Mouse (Mus musculus): ENCODE results near the gene Matn3. TPM values are rescaled to one million over a fixed set of nuclear protein-coding genes. Genes with fewer than 3 reads are reported as not detected.

Matn3 gene
- polyA plus RNA-seq, 1 experiment from 2014 or later: 4.7 TPM

DNA sequence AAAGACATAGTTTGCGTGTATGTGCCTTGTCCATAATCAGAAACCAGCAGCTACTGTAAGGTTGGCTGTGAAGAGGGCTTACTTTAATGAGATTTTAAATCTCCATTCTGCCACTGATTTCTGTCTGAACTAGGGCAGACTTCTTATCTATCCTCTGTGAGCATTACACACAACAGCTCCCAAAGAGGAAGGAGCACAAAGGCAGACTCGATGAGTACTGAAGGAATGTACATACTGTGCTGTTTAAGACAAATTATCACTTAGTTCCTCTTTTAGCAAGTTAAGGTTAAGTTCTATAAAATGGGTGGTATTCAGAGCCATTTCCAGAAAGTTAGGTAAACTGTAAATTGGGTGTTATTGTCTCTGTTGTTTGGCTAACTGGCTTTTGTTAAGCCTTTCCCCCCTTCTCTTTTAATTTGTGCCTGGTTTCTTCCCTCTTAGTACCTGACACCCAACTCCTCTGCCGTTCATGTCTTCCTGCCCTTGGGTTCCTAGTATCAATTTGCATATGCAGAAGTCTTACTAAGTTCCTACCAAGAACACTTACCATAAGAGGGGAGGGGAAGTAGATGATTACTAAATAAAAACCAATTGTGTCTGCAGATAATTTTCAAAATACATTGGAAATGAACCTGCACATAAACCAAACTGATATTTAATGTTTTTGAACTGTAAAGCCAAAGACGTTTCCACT lies 5.9 kb upstream of the Matn3 start:
- H3K27me3 ChIP-seq (ENCODE audit: low read depth, poor library complexity, severe bottlenecking): peaks cover 14% of the 10 kb centered on the region; the same call in 1 of the 2 replicates

DNA sequence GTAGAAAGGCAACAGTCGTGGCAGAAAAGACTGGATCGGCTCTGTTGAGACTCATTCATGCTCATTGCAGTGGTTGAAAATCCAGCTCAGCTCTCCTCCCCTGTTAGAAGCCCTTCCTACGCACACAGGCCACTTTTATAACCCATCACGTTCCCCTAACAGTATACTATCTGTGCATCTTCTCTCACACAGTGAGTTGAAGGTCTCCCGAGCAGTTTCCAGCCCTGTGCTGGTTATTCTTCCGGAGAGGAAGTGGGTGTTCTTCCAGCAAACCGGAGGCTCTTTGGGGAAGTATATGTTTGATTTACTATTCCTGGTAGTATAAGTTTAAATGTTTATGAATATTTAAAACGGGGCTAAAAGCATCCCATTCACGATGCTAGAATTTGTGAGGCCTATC lies 566 bp upstream of the Matn3 start:
- Histone ChIP-seq H3K36me3 (no peaks in the 10 kb centered on the region), H3K4me1 (peaks cover 15% of the 10 kb centered on the region), H3K9me3 (replicated peaks) (no peaks in the 10 kb centered on the region), H3K4me3 (peak overlapping the region; percentile 64), H3K27ac (replicated peaks) (peak overlapping the region; percentile 68), H3K27me3 (ENCODE audit: low read depth, poor library complexity, severe bottlenecking) (peaks cover 47% of the 10 kb centered on the region)
- DNase-seq (ENCODE audit: low spot score): no peak
- 72% methylated on average over 9 of the region's 9 CpGs for WGBS

More for the DNA sequence above, 5.9 kb upstream of the Matn3 start:
- 72% methylated on average over 4 of the region's 4 CpGs for WGBS
- Histone ChIP-seq H3K4me1 (no peaks in the 10 kb centered on the region), H3K27ac (replicated peaks) (no peak overlapping the region), H3K4me3 (no peak overlapping the region), H3K9me3 (replicated peaks) (no peaks in the 10 kb centered on the region), H3K36me3 (peaks cover 28% of the 10 kb centered on the region)
- DNase-seq (ENCODE audit: low spot score): no peak

DNA sequence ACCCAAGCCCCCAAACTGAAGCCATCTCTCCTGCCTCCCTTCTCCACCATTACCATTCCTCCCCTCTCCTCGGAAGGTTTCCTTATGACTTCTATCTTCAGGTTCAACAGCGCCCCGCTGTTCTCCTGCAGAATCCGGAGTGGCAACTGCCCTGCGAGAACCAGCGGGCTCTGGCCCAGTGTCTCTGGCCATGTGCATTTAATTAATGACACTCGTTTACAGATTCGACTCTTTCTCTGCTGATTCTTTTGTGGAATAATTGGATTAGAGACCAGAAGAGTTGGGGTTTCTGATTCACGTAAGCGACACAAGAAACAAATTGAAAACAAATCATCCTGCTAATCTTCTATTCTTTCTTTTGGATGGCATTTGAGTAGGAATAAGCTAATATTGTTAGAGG lies 5.4 kb downstream of the Matn3 start:
- 58% methylated on average over 10 of the region's 10 CpGs for WGBS
- no peak for DNase-seq (ENCODE audit: low spot score)
- H3K27ac ChIP-seq (replicated peaks): no peak overlapping the region

DNA sequence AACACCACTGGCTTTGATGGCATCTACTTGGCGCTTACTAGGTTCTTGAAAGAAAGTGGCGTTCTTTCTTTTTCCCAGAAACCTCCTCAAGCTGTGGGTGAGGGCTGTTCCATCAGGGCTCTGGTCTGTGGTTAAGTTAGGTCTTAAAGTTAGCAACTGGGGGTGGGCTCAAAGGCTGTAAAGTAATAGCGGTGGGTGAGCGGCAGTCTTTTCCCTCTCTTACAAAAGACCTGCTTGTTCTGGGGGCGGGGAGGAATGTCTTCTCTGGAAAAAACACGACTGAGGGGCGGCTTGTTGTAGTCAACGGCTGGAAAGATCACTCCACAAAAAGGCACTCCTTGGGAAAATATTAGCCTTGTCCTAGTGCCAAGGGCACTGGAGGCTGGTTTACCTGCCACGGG lies 6.4 kb downstream of the Matn3 start:
- Histone ChIP-seq H3K27ac (replicated peaks) (no peak overlapping the region), H3K27me3 (ENCODE audit: low read depth, poor library complexity, severe bottlenecking) (peaks cover 12% of the 10 kb centered on the region), H3K4me3 (no peak overlapping the region), H3K4me1 (no peaks in the 10 kb centered on the region), H3K36me3 (no peaks in the 10 kb centered on the region), H3K9me3 (replicated peaks) (no peaks in the 10 kb centered on the region)
- no peak for DNase-seq (ENCODE audit: low spot score)
- WGBS: 62% methylated on average over 9 of the region's 9 CpGs

More for the DNA sequence above, 5.4 kb downstream of the Matn3 start:
- Histone ChIP-seq H3K36me3 (no peaks in the 10 kb centered on the region), H3K4me1 (peaks cover 5% of the 10 kb centered on the region), H3K4me3 (no peak overlapping the region), H3K27me3 (ENCODE audit: low read depth, poor library complexity, severe bottlenecking) (peaks cover 22% of the 10 kb centered on the region), H3K9me3 (replicated peaks) (no peaks in the 10 kb centered on the region)

DNA sequence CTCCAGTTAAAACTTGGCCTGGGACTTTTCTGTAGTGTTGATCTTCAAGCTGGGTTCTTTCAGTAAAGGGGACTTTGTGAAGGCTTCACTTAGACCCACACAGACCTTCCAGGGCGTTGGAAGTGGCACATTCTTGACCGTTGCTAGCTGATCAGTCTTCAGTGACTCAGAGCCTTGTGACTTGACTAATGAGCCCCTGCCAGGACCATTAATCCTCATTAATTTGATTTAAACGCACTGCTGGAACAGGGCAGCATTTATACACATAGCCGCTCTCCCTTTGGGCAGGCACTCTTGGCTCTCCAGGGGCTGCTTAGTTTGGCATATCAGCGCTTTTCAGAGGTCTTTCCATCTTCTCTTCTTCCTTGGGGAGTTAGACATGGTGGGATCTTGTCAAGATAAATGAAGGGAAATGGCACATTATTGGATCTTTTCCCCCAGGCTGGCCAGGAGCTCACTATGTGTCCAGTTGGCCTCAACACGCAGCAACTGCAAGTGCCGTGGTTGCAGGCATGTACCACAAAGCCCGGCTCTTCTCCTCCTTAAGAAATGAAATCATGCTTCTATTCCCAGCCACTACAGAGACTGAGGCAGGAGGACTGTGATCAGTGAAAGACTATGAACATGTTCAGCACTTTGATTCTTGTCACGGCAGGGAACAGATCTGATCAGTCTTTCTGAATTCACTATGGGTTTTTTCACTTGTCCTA lies 14.0 kb downstream of the Matn3 start:
- no peak for DNase-seq (ENCODE audit: low spot score)
- no peaks in the 10 kb centered on the region for H3K27me3 ChIP-seq (ENCODE audit: low read depth, poor library complexity, severe bottlenecking)
- no peaks in the 10 kb centered on the region for H3K9me3 ChIP-seq (replicated peaks)
- H3K4me1 ChIP-seq: no peaks in the 10 kb centered on the region
- H3K36me3 ChIP-seq: no peaks in the 10 kb centered on the region
- no peak overlapping the region for H3K27ac ChIP-seq (replicated peaks)
- H3K4me3 ChIP-seq: no peak overlapping the region
- 78% methylated on average over 9 of the region's 9 CpGs for WGBS

DNA sequence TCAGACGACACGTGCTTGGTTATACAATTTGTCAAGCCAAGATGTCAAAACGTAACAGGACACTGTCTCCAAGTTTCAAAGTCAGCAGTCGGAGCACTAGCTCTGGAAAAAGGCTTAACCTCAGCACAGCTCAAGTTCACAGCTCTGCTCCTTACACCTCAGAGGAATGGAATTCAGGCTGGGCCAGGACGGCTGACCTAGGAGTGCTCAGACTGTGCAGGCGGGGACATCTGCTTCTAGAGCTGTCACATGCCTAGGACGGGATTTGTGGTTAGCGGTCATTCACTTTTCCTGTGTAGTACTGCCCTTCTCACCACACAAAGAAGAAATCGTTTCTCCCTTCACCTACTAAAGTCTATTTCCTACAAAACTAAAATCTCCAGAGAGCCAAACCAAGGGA lies 22.1 kb downstream of the Matn3 start:
- no peaks in the 10 kb centered on the region for H3K9me3 ChIP-seq (replicated peaks)
- H3K27ac ChIP-seq (replicated peaks): no peak overlapping the region
- peaks cover 16% of the 10 kb centered on the region for H3K4me1 ChIP-seq
- no peak overlapping the region for H3K4me3 ChIP-seq
- H3K27me3 ChIP-seq (ENCODE audit: low read depth, poor library complexity, severe bottlenecking): peaks cover 7% of the 10 kb centered on the region; the same call in 1 of the 2 replicates
- H3K36me3 ChIP-seq: no peaks in the 10 kb centered on the region
- WGBS: 55% methylated on average over 9 of the region's 9 CpGs
- DNase-seq (ENCODE audit: low spot score): peak; percentile 34

DNA sequence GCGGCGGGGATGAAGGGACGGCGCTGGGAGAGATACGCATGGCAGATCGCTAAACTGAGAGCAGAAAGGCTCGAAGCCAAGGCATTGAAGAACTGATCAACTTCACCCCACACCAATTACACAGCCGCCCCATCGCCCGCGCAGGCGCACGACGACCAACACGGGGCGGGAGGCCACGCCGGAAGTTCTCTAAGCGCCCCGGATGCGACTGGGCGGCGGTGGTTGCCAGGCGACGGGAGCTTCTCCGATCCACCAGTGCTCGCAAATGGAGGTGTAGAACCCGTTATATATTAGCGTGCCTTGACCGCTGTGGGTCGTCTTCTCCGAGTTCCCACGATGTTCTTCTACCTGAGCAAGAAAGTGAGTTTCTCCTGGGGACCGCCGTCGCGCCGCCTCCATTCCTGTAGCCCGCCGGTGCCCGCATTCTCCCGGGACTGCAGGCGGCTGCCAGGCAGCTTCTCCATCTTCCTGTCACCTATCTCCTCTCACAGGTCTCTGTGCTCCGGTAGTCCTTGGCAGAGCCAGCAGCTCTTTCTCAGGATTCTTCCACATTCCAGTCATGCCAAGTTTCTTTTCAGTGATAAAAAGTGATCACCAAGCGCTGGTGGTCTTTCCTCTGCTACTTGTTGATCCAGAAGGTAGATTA lies 26.2 kb downstream of the Matn3 start, which contains the start of gene Wdr35:
Wdr35 (plus strand) TSS at position 73 of the 646 bp plus-strand sequence.
- peak; percentile 91 for DNase-seq (ENCODE audit: low spot score)
- Histone ChIP-seq H3K36me3 (peaks cover 14% of the 10 kb centered on the region), H3K4me3 (peak within 1 kb of the TSS; percentile 67), H3K4me1 (peaks cover 17% of the 10 kb centered on the region), H3K9me3 (replicated peaks) (no peaks in the 10 kb centered on the region), H3K27ac (replicated peaks) (peak within 1 kb of the TSS; percentile 88), H3K27me3 (ENCODE audit: low read depth, poor library complexity, severe bottlenecking) (peaks cover 7% of the 10 kb centered on the region; the same call in 1 of the 2 replicates)
- WGBS: under 1% methylated on average over 45 of the region's 45 CpGs

DNA sequence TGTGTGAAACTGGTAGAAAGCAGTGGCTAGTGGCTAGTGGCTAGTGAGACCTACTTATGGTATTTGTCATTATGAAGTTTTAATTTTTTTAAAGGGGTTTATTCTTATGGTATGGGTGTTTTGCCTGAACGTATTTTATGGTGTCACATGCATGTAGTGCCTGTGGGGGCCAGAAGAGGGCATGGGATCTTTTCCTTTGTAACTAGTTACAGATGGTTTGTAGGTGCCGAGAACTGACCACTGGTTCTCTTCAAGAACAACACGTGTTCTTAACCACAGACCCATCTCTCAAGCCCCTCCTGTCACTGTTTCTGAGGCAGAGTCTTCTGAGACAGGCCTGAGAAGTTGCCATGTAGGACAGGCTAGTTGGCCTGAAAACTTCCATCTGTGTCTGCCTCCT lies 27.3 kb downstream of the Matn3 start:
- Histone ChIP-seq H3K36me3 (peaks cover 25% of the 10 kb centered on the region), H3K27ac (replicated peaks) (no peak overlapping the region), H3K4me1 (peaks cover 17% of the 10 kb centered on the region), H3K27me3 (ENCODE audit: low read depth, poor library complexity, severe bottlenecking) (peaks cover 7% of the 10 kb centered on the region; the same call in 1 of the 2 replicates), H3K9me3 (replicated peaks) (no peaks in the 10 kb centered on the region), H3K4me3 (peak overlapping the region; percentile 67; the same call in 1 of the 2 replicates)
- WGBS: 92% methylated on average over 3 of the region's 3 CpGs
- no peak for DNase-seq (ENCODE audit: low spot score)

DNA sequence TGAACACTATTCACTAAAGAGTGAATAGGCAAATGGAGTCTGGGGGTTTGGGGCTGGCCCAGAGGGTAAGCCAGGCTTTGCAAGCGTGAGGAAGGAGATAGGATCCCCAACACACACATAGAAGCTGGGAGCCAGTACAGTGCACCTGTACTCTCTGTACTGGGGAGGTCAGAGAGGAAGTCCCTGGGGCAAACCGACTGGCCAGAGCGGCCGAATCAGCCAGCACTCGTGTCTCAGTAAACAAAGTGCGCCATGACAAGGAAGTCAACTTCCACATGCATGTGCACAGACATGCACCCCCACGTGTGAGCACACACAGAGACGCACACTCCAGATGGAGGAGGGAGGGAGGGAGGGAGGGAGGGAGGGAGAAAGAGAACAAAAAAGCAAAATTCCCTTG lies 45.5 kb downstream of the Matn3 start:
- no peak for DNase-seq (ENCODE audit: low spot score)
- 83% methylated on average over 8 of the region's 8 CpGs for WGBS
- no peaks in the 10 kb centered on the region for H3K4me1 ChIP-seq
- H3K9me3 ChIP-seq (replicated peaks): no peaks in the 10 kb centered on the region
- 0 out of 2 replicates have a peak overlapping the region, but pooled peaks have one; percentile 17 for H3K27ac ChIP-seq (replicated peaks)
- no peak overlapping the region for H3K4me3 ChIP-seq
- no peaks in the 10 kb centered on the region for H3K27me3 ChIP-seq (ENCODE audit: low read depth, poor library complexity, severe bottlenecking)
- H3K36me3 ChIP-seq: peaks cover 24% of the 10 kb centered on the region

DNA sequence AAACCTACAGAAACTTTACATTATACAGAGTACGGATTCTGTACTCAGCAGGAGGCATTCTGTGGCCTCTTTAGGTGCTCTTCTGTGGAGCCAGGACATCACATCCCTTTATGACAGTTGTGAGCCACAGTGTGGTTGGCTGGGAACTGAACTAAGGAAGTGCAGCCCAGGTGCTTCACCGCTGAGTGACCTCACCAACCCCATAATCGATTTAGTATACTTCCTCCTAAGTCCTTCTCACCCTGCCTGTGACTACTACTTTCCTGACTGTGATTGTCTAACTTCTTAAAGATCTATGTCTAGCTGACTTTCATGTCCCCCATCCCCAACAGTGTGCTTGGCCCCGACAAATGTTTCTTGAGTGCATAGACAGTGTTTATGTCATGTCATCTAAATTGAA lies 50.6 kb downstream of the Matn3 start:
- Histone ChIP-seq H3K27ac (replicated peaks) (no peak overlapping the region), H3K27me3 (ENCODE audit: low read depth, poor library complexity, severe bottlenecking) (no peaks in the 10 kb centered on the region), H3K36me3 (peaks cover 25% of the 10 kb centered on the region), H3K9me3 (replicated peaks) (no peaks in the 10 kb centered on the region), H3K4me1 (no peaks in the 10 kb centered on the region), H3K4me3 (no peak overlapping the region)
- 97% methylated on average over 4 of the region's 4 CpGs for WGBS
- DNase-seq (ENCODE audit: low spot score): no peak

DNA sequence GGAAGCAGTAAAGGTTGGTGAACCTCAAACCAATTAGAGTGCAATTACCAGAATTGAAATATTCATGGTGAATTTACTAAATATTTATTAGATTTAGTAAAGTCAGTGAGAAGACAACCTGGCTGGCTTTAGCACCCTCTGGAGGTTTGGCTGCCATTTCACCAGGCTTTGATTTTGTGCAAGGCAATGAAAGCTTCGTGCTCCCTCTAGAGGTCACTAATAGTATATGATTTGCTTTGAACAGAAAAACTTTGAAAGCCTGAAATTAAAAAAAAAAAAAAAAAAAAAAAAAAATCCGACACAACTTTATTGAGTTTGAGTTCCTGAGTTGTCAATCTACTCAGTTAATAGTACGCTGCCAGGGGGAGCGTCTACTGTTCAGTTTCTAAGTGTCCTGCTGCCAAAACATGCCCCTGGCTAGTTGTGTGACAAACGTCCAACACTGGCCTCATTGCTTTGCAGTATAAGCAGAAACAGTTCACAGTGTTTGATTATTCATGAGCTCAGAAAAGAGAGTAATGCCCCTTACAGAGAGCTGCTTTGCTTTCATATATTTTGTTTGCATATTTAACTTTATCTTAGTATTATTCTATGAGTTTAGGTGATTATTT lies 54.4 kb downstream of the Matn3 start:
- 24% methylated on average over 5 of the region's 5 CpGs for WGBS
- no peak overlapping the region for H3K27ac ChIP-seq (replicated peaks)
- no peak overlapping the region for H3K4me3 ChIP-seq
- H3K4me1 ChIP-seq: no peaks in the 10 kb centered on the region
- H3K36me3 ChIP-seq: peaks cover 16% of the 10 kb centered on the region
- DNase-seq (ENCODE audit: low spot score): peak; percentile 42
- H3K9me3 ChIP-seq (replicated peaks): no peaks in the 10 kb centered on the region
- no peaks in the 10 kb centered on the region for H3K27me3 ChIP-seq (ENCODE audit: low read depth, poor library complexity, severe bottlenecking)

DNA sequence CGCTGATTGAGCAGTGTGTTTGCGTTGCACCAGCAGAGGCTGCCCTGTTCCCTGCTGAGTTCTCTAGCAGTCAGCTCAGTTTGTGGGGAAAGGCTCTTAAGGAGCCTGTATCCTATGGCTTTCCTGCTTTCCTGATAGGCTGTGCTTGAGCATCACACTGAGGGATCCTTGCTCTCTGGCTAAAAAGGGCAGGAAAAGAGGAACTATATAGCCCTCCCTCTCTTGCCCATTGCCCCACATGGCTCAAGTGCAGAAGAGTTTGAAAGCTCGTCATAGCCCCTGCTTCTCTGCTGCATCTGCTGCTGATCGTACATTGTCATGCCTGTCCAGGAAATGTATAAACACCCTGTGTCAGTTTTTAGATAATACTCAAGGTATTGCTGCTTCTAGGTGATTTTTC lies 59.4 kb downstream of the Matn3 start:
- Histone ChIP-seq H3K27ac (replicated peaks) (no peak overlapping the region), H3K27me3 (ENCODE audit: low read depth, poor library complexity, severe bottlenecking) (no peaks in the 10 kb centered on the region), H3K4me1 (no peaks in the 10 kb centered on the region), H3K9me3 (replicated peaks) (no peaks in the 10 kb centered on the region), H3K36me3 (peaks cover 5% of the 10 kb centered on the region; the same call in 1 of the 2 replicates), H3K4me3 (no peak overlapping the region)
- no peak for DNase-seq (ENCODE audit: low spot score)
- 72% methylated on average over 4 of the region's 4 CpGs for WGBS
